Mouse (Mus musculus): ENCODE measurements around the gene Olfr173.

Gene Olfr173

DNA sequence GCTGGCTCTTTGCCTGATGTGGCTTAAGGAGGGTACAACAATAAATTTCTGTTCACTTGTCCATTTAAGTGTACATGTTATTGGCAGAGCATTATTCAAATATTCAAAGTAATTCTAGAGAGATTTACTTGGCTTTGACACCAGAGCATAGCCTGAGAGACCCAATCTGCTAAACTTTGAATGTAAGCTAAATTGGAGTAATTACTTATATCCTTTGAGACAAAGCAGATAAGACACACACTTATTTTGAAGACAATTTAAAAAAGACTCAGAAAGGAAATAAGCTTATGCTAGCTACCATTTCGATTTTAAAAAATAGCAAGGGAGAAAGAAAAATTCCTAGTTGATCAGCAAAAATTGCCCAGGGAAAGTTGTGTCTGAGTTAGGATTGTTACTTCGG lies at the start of gene Olfr173:
Olfr173 (minus strand) TSS at position 101 of the 400 bp plus-strand sequence.
- no peak for DNase-seq (ENCODE audit: low spot score in 2 of 2)

GRCm38 (mm10) chr16:58826732-58827319 lies 26.8 kb upstream of the Olfr173 start, which contains the start of gene Olfr175-ps1:
Olfr175-ps1 (minus strand) TSS chr16:58826782.
- DNase-seq (ENCODE audit: low spot score in 2 of 2): no peak

DNA sequence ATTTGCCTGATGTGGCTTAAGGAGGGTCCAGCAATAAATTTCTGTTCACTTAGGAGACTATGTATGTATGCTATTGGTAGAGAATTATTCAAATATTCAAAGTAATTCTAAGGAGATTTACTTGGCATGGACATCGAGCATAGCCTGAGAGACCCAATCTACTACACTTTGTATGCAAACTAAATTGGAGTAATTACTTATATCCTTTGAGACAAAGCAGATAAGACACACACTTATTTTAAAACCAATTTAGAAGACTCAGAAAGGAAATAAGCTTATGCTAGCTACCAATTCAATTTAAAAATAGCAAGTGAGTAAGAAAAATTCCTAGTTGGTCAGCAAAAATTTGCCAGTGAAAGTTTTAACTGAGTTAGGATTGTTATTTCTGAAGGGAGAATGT lies 37.0 kb downstream of the Olfr173 start, which contains the start of gene Olfr172:
Olfr172 (minus strand) TSS at position 101 of the 400 bp plus-strand sequence.
- no peak for DNase-seq (ENCODE audit: low spot score in 2 of 2)

DNA sequence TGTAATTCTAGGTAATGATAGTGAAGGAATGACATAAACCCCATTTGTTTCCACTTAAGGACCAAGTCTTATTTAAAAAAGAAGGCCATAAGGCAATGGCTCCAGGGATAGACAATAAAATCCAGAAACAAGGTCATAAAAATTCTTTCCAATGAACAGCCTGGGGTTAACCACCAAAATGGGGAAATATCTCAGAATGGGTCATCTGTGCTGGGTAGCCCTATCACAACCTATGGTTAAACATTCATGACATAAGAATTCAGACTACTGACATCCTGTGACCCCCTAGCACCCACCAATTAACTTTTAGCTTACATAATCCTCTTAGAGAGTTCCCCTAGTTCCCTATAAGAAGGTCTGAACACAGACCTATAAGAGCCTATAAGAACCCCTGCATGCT lies 43.9 kb downstream of the Olfr173 start:
- DNase-seq (ENCODE audit: low spot score in 2 of 2): no peak

GRCm38 (mm10) chr16:58751314-58751713 lies 48.8 kb downstream of the Olfr173 start:
- no peak for DNase-seq (ENCODE audit: low spot score in 2 of 2)

DNA sequence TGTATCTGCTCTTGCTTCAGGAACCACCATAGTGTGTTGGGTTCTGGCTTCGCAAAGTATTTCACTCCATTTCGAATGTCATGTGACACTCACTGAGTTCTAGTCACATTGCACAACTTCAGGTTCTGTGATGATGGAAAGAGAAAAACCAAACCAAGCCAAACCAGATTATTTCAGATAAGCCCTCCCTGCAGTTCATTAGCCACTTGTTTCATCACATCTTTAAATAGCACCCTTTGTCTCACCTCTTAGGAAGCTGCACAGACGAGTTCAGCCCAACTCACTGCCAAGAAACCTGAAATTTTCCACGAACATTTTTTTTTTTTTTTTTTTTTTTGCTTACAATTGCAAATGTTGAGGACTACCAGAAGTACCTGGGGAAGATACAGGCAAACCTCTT lies 53.4 kb downstream of the Olfr173 start:
- no peak for DNase-seq (ENCODE audit: low spot score in 2 of 2)

All from thymus, postnatal 10 days (tissue).